Mouse (Mus musculus): Measurements from ENCODE around the gene H1f0.
A peak's percentile ranks its signal among the peaks of the same experiment; 100 is the strongest.
"Not testable (repeated sequence)": the region's sequence is repeated elsewhere in the genome, so short reads cannot be mapped to it uniquely, and the experiment has no call there.

H1f0 gene

GRCm38 (mm10) chr15:79003079-79003478, 25.2 kb upstream of the H1f0 start:
- DNase-seq (ENCODE audit: low read depth, low spot score): no peak

DNA sequence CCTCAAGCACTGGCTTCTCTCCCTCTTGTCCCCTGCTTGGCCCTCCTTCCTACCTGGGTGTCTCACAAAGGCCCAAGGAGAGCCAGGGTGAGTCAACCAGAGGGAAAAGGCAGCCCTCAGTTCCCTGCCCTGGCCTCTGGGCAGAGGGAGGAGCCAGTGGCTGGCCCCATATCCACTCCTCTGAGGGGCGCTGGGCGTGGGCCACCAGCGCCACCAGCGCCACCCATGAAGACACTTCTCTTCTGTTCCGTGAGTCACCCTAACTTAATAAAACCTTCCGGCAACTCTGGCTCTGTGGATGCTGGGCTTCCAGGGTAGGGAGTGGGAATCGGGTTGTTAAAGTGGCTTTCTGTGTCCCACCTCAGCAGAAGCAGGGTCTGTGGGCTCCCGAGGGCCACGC, 22.7 kb upstream of the H1f0 start:
- no peak for DNase-seq (ENCODE audit: low read depth, low spot score)

- DNase-seq (ENCODE audit: low read depth, low spot score): peak; percentile 26
These were observed 21.6 kb upstream of the H1f0 start for GRCm38 (mm10) chr15:79006638-79007037.

- DNase-seq (ENCODE audit: low read depth, low spot score): no peak
These were observed 21.2 kb upstream of the H1f0 start for GRCm38 (mm10) chr15:79007059-79007458.

GRCm38 (mm10) chr15:79007836-79008235, 20.4 kb upstream of the H1f0 start:
- not testable (repeated sequence) for DNase-seq (ENCODE audit: low read depth, low spot score)

GRCm38 (mm10) chr15:79009734-79010133, 18.5 kb upstream of the H1f0 start:
- no peak for DNase-seq (ENCODE audit: low read depth, low spot score)

DNA sequence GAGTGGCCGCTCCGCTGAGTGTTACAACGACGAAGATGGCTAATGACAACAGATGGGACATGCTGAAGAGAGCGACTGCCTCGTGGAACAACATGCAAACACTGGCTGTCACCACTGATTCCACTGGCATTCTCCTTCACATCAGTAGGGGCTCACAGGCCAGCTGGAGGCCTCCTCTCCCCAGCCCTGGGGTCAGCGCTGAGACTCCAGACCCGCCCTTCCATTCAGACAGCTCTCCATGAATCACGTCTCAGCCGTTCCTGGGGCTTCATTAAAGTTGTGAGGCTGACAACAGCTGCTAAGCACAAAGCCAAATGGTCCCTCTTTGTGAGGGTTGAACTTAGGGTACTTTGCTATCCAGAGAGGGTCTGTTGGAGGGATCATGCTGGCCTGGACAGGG, 16.7 kb upstream of the H1f0 start:
- no peak for DNase-seq (ENCODE audit: low read depth, low spot score)

DNA sequence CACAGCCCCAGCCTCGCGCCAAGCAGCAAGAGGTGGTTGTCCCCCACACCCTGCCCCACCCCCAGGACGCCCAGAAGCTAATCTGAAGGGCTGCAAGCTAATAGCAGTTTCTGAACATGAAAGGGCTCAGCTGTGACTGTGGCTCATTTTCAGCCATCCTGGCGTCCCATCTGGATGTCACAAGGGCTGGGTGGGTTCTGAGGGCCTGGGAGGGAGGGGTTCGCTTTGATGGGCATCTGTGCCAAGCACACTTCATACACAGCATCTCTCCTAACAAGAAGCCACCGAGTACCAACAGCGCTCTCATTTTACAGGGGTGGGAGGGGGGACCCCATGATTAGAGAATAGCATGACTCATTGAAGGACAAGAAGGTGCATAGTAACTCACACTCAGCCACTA, 14.9 kb upstream of the H1f0 start:
- no peak for DNase-seq (ENCODE audit: low read depth, low spot score)

GRCm38 (mm10) chr15:79018191-79018590, 10.1 kb upstream of the H1f0 start:
- DNase-seq (ENCODE audit: low read depth, low spot score): no peak

DNA sequence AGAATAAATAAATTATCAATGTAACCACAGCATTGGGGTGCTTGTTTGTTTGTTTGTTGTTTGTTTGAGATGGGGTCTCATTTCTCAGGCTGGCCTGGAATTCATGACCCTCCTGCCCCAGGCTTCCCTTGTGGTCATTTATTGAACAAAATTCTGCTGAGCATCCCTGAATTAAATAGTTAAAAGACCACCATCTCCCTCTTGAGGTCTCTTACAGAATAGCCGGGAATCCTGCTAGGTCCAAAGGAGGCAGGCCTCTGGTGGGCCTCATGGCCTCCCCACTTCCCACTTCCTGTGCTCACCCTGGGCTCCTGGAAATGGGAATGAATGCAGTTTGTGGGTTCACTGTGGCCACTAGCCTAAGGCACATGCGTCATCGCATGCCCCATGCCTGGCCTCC, 9.4 kb upstream of the H1f0 start:
- DNase-seq (ENCODE audit: low read depth, low spot score): no peak

GRCm38 (mm10) chr15:79022671-79023230, 5.5 kb upstream of the H1f0 start:
- no peak for DNase-seq (ENCODE audit: low read depth, low spot score)

GRCm38 (mm10) chr15:79023366-79023765, 4.9 kb upstream of the H1f0 start:
- no peak for DNase-seq (ENCODE audit: low read depth, low spot score)

DNA sequence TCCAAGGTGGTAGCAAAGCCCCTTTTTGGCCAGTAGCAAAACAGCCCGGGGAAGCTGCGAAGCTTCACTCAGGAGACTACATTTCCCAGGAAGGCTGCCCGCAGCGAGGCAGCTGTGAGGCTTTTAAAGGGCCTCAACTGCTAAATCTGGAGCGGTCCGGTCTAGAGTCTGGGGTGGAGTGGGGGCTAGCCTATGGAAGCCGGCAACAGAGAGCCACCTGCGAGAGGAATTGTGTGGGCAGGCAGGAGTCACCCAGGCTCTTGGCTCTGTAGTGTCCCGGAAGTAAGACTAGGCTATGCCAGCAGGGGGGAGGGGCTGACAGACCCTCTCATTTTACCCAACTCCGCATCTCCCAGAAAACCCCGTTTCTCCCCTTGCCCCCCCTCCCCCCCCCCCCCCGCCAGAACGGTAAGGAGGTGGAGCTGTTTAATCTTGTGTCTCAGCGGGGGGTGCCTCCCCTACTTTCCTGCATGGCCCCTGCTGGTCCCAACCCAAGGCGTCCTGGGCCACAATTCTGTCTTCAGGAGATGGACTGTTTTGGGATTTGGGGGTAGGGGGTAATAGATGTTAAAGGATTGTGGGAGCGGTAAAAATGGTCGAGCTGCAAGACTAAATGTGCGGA, 2.5 kb upstream of the H1f0 start:
- DNase-seq (ENCODE audit: low read depth, low spot score): no peak

GRCm38 (mm10) chr15:79026511-79027290, 1.5 kb upstream of the H1f0 start:
- DNase-seq (ENCODE audit: low read depth, low spot score): no peak

GRCm38 (mm10) chr15:79027291-79028205, 702 bp upstream of the H1f0 start:
- peak; percentile 39 for DNase-seq (ENCODE audit: low read depth, low spot score)

- DNase-seq (ENCODE audit: low read depth, low spot score): peak; percentile 25
These were observed 704 bp downstream of the H1f0 start for GRCm38 (mm10) chr15:79028823-79029484.

DNA sequence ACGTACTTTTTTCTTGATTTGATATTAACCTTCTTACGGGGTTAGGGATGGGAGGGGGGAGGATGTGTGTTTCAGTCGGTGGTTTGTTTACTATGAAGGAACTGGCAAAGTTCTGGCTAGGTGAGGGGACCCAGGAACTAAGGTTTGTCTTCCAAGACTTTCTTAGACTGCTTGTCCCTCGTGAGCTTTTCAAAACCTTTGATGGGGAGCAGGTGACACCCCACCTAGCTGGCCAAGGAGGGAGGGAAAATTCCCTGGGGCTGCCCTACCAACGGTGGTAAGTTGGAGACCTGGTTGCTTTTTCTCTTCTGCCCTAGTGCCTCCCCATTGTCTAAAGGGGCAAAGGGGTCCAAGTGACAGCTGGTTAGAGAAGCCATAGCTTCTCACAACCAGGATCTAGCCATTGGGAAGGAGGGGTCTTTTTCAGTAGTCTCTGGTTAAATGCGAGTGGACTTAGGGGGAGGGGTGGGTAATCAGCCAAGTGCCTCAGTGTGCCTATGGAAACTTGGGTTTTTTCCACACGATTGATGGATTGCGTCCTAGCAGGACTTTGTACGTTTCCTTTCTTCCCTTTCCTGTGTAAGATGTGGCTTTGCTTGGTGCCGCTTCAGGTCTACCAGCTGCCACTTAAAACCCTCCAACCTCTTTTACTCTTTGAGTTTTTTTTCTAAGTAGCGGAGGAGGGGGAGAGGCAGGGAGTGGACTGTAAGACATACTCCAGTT, 1.4 kb downstream of the H1f0 start:
- DNase-seq (ENCODE audit: low read depth, low spot score): peak; percentile 57

- peak; percentile 91 for DNase-seq (ENCODE audit: low read depth, low spot score)
These were observed 2.5 kb downstream of the H1f0 start for GRCm38 (mm10) chr15:79030551-79031435.

- DNase-seq (ENCODE audit: low read depth, low spot score): not testable (repeated sequence)
These were observed 3.7 kb downstream of the H1f0 start for GRCm38 (mm10) chr15:79031908-79032307.

DNA sequence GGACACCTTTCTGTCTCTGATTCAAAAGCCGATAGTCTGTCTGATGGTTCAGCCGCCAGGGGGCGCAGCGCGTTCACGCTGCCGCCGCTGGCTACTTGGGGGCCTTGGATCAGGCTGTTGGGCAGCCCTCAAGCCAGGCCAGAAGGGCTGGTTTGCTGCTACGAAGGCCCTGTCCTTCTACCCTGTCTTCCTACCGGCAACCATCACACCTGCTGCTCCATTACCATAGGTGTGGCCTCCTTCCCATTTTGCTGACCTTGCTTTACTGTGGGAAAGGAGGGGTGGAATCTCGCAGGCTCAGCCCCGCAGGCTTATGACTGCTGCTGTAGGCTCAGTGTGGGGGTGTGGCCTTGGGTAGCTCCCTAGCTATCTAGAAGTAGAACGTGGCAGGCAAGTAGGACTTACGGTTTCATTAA, 9.7 kb downstream of the H1f0 start:
- DNase-seq (ENCODE audit: low read depth, low spot score): peak; percentile 76

Data from CD4-positive helper T cell, adult 2 months (primary cell).